Mouse (Mus musculus): ENCODE data around the gene Wdr77. TPM values are rescaled to one million over a fixed set of nuclear protein-coding genes. Genes with fewer than 3 reads are reported as not detected.
"Not testable (repeated sequence)": the region's sequence is repeated elsewhere in the genome, so short reads cannot be mapped to it uniquely, and the experiment has no call there.

Wdr77 gene
- polyA plus RNA-seq (2016; fragmentation: Nextera tagmentation; extraction: Ambion mirVana): 114 and 127 TPM in 2 replicates

DNA sequence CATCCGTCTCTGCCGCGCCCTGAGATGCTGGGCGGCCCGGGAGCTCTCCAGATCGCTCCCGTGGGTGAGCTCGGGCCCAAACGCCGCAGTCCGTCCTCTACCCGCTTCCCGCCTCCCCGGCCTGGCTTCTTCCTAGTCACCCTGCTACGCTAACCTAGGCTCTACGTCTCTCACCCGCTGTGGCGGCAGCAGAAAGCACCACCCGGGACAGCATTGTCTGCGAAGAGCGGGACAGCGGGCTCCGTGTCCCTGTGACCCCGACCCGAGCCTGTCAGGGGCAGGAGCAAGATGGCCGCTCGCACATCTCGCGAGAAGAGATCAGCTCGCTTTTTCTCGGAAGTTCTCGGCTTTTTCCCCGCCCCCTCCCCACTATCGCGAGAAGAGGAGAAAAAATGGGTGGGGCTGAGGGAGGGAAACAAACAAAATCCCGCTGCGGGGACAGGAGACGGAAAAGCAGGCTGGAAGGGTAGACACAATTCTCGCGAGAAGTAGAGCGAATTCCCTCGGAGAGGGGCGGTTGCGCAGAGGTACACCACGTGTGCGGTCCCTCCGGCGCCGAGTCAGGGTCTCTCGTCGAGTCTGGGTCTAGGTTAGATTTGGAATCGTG, at the start of gene Wdr77:
Wdr77 (plus strand) TSS at position 396 of the 607 bp plus-strand sequence.
- Histone ChIP-seq H3K36me3 (peaks cover 27% of the 10 kb centered on the region), H3K4me3 (peak within 1 kb of the TSS; percentile 87), H3K9me3 (no peaks in the 10 kb centered on the region), H3K27ac (peak within 1 kb of the TSS; percentile 74), H3K4me2 (replicated peaks) (peak within 1 kb of the TSS; percentile 91), H3K4me1 (peaks cover 23% of the 10 kb centered on the region), H3K9ac (peak within 1 kb of the TSS; percentile 87), H3K27me3 (no peaks in the 10 kb centered on the region)
- WGBS: under 1% methylated on average over 52 of the region's 52 CpGs
- peak; percentile 97 for ATAC-seq (ENCODE audit: insufficient number of reproducible peaks, insufficient read depth, low FRiP score, low TSS enrichment)

DNA sequence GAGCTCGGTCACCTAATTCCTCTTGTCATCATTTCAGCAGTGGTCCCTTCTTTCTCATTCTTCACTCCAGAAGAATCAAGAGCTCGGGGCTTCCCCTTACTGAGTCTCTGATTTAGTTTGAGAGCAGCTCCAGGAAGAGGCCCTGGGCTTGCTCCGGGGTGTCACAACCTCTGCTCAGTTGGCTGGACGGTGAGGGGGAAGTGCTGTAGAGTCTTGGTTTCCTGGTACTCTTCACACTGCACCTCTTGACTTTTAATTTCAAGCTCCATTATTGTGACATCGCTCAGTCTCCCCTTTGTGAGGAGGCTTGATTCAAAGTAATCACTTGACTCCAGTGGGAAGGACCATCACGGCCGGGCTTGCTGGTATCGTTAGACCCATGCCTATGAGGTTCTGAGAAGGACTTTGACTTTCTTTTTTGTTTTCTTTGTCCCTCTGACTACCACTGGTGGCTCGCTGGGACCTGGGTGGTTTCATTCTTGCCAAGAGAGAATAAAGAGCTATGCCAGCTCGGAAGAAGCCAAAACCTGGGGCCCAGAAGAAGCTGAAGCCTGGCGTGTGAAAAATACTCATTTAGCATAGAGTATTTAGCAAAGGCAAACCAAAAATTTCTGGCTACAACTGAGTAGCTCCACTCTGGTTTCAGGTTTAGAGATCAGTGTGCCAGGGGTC, 48.5 kb upstream of the Wdr77 start:
- Histone ChIP-seq H3K27me3 (no peaks in the 10 kb centered on the region), H3K4me3 (no peak overlapping the region), H3K36me3 (no peaks in the 10 kb centered on the region), H3K4me2 (replicated peaks) (no peak overlapping the region), H3K9ac (no peak overlapping the region), H3K27ac (no peak overlapping the region), H3K4me1 (no peaks in the 10 kb centered on the region), H3K9me3 (no peaks in the 10 kb centered on the region)
- WGBS: 83% methylated on average over 11 of the region's 11 CpGs
- no peak for ATAC-seq (ENCODE audit: insufficient number of reproducible peaks, insufficient read depth, low FRiP score, low TSS enrichment)

DNA sequence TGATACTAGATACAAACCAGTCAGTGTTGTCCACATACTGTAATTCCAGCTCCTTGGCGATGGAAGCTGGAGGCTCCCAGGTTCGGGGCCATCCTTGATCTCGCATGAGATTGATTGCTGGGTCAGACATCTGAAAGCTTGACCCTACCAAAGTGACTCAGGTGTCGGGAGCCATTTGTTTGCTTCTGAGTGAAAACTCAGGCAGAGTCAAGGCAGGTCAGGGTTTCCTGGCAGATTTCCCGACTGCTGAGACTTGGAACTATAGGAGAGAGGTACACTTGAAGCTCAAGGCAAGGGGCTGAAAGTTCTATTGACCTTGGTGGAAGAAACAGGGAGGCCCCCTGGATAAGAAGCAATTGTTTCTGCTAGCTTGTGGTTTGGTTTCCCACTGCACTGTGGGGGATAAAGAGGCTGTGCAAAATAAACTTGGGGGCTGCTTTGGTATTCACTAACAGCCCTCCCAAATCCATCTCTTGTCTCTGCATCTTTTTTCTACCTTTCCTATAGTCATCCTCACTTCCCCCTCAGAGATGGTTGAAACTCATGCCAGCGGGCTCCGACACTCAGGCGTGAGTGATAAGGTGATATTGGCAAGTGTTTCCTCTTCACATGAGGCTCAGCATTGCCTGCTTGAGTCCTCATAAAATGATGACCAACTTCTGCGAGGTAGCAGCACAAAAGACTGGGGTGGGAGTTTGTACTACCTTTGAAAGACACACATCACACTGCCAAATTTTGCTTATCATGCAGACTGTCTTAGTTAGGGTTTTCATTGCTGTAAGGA, 46.9 kb upstream of the Wdr77 start:
- Histone ChIP-seq H3K27ac (no peak overlapping the region), H3K4me3 (no peak overlapping the region), H3K27me3 (no peaks in the 10 kb centered on the region), H3K9ac (no peak overlapping the region), H3K36me3 (no peaks in the 10 kb centered on the region), H3K4me2 (replicated peaks) (no peak overlapping the region), H3K9me3 (no peaks in the 10 kb centered on the region), H3K4me1 (no peaks in the 10 kb centered on the region)
- no peak for ATAC-seq (ENCODE audit: insufficient number of reproducible peaks, insufficient read depth, low FRiP score, low TSS enrichment)
- 80% methylated on average over 9 of the region's 9 CpGs for WGBS

DNA sequence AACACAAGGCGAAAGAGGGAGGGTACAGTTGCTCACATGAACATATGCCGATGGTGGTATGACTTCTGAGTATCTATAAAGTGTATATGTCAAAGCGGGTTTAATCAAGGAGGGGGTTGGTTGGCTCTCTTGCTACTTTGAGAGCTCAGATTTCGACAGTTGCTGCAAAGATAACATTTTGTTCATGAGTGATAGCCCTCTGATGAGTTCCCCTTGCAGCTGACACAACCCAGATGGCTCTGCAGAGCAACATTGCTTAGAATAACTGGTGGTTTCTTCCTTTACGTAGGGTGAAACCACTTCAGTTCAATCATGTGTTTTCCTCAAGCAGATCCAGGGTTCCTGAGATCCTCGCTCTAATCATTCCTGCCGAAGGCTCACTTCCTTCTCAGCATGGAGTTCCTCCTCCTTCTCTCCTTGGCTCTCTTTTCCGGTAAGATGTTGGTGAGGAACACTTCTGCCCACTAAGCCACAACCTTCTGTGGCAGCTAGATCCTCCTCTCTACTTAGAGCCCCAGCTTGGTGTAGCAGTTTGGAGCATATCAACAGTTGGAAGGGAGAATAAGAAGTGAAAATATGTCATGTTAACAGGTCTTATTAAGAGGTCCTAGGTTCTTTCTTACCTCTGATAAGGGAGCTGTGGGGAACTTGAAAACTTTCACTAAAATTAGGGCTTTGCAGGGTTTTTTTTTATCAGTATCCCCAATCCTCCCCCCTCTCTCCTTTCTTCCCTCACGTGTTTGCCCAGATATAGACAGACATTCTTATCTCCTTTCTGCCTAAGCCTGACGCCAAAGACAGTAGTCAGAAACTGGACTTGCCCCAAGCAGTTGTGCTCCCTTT, 45.1 kb upstream of the Wdr77 start:
- WGBS: 67% methylated on average over 10 of the region's 10 CpGs
- Histone ChIP-seq H3K4me2 (replicated peaks) (no peak overlapping the region), H3K36me3 (no peaks in the 10 kb centered on the region), H3K27ac (no peak overlapping the region), H3K27me3 (no peaks in the 10 kb centered on the region), H3K9me3 (no peaks in the 10 kb centered on the region), H3K4me1 (no peaks in the 10 kb centered on the region; the same call in 1 of the 2 replicates), H3K4me3 (no peak overlapping the region), H3K9ac (no peak overlapping the region)
- no peak for ATAC-seq (ENCODE audit: insufficient number of reproducible peaks, insufficient read depth, low FRiP score, low TSS enrichment)

DNA sequence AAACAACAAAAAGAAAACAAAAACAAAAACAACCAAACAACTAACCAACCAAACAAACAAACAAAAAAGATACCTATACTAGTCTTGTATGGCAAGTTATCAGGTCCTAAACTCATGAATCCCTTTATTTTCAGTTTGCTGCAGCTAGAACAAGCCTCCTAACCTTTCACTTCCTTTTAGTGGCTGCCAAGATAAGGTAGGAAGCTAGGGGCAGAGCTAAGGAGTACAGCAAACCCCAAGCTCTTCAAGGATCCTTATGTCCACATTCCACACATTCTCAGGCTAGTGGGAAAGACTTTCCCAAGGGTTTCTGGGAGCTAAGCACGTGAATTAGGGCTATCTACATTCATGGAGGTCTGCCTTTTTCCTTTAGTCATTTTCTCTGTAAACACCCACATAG, 43.9 kb upstream of the Wdr77 start:
- no peak overlapping the region for H3K4me2 ChIP-seq (replicated peaks)
- 44% methylated on average over 1 of the region's 1 CpGs for WGBS

DNA sequence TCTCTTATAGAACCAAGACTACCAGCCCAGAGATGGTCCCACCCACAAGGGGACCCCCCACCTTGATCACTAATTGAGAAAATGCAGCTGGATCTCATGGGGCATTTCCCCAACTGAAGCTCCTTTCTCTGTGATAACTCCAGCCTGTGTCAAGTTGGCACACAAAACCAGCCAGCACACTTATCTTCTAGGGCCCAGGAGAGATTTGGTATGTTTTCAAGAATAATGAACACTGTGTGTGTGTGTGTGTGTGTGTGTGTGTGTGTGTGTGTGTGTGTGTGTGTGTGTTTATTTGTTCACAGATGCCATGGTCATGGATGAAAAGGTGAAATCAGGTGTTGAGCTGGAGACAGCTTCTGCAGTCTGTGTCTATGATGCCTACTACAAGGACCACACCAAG, 42.7 kb upstream of the Wdr77 start:
- not testable (repeated sequence) for H3K4me3 ChIP-seq; H3K4me2 ChIP-seq (replicated peaks); H3K27me3 ChIP-seq; H3K9me3 ChIP-seq; H3K27ac ChIP-seq; H3K36me3 ChIP-seq; ATAC-seq (ENCODE audit: insufficient number of reproducible peaks, insufficient read depth, low FRiP score, low TSS enrichment); H3K4me1 ChIP-seq; H3K9ac ChIP-seq

More for the DNA sequence above, 43.9 kb upstream of the Wdr77 start:
- Histone ChIP-seq H3K4me1 (no peaks in the 10 kb centered on the region; the same call in 1 of the 2 replicates), H3K4me3 (no peak overlapping the region), H3K36me3 (no peaks in the 10 kb centered on the region), H3K9me3 (no peaks in the 10 kb centered on the region), H3K27me3 (no peaks in the 10 kb centered on the region), H3K9ac (no peak overlapping the region), H3K27ac (no peak overlapping the region)
- no peak for ATAC-seq (ENCODE audit: insufficient number of reproducible peaks, insufficient read depth, low FRiP score, low TSS enrichment)

DNA sequence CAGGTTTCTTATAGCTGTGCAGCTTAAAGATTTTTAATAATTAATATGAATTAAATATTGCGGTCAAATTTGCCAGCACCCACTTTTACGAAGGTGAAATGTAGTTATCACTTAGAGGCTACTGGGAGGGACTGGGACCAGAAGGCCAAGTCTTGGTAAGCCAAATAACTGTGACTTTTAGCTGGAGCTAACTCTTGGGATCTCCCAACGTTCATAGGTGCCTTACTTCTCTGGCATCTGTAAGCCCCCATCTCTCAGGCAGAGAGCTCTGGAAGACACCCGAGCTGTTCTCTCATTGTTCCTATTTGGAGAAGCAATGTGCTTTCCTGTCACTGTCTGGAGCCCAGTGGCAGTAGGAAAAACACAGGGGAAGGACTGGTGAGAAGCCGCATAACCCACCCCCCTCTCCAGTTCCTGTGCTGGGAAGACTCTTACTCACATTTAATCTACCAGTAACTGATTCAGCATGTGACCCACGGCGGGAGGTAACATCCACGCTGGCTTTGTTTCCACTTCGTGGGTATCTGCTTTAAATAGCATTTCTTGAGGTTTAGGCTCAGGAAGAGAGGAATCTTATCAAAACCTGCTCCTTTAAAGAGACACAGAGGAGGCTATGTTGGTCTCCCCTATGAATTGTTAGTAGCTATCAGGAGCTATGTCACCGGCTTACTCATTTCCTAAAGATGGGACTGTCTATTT, 41.4 kb upstream of the Wdr77 start:
- ATAC-seq (ENCODE audit: insufficient number of reproducible peaks, insufficient read depth, low FRiP score, low TSS enrichment): no peak
- Histone ChIP-seq H3K9ac (no peak overlapping the region), H3K9me3 (no peaks in the 10 kb centered on the region), H3K27ac (no peak overlapping the region), H3K4me1 (no peaks in the 10 kb centered on the region; the same call in 1 of the 2 replicates), H3K4me2 (replicated peaks) (no peak overlapping the region), H3K27me3 (no peaks in the 10 kb centered on the region), H3K36me3 (no peaks in the 10 kb centered on the region), H3K4me3 (no peak overlapping the region)
- 45% methylated on average over 10 of the region's 10 CpGs for WGBS

DNA sequence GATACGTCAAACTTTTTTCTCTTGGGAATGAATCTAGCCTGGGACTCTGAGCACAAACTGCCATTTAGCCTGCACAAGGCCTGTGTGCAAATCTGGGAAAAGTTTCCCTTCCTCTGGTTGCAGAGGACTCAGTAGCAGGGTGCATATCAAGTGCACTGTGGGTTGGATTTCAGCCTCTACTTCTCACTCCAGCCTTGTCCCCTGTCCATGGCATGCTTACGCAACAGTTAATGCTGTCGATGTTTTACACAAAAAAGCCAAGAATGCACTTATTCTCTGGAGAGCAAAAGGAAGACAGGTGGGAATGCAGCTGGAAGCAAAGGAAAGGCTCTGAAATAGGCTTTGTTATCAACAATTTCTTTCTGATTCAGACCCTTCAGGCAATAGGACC, 40.8 kb upstream of the Wdr77 start:
- ATAC-seq (ENCODE audit: insufficient number of reproducible peaks, insufficient read depth, low FRiP score, low TSS enrichment): no peak
- Histone ChIP-seq H3K27me3 (no peaks in the 10 kb centered on the region), H3K4me2 (replicated peaks) (no peak overlapping the region), H3K36me3 (no peaks in the 10 kb centered on the region), H3K9me3 (no peaks in the 10 kb centered on the region), H3K9ac (no peak overlapping the region), H3K27ac (no peak overlapping the region), H3K4me1 (no peaks in the 10 kb centered on the region; the same call in 1 of the 2 replicates), H3K4me3 (no peak overlapping the region)
- 64% methylated on average over 3 of the region's 3 CpGs for WGBS

DNA sequence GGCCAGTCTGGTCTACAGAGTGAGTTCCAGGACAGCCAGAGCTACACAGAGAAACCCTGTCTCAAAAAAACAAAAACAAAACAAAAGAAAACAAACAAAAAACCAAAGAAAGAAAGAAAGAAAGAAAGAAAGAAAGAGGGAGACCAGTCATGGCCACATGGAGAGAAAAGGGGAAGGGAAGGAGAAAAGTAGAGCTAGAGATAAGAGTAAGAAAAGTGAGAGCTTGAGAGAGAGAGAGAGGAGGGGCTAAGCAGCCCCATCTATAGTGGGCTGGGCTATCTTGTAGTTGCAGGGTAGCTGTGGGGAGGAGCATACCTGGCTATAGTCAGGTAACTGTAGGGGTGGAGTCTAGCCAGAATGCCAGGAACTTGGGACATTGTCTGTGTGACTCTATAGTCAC, 38.4 kb upstream of the Wdr77 start:
- H3K9me3 ChIP-seq; H3K4me2 ChIP-seq (replicated peaks); ATAC-seq (ENCODE audit: insufficient number of reproducible peaks, insufficient read depth, low FRiP score, low TSS enrichment); H3K4me1 ChIP-seq; H3K4me3 ChIP-seq; H3K9ac ChIP-seq; H3K27me3 ChIP-seq; H3K27ac ChIP-seq; H3K36me3 ChIP-seq: not testable (repeated sequence)

DNA sequence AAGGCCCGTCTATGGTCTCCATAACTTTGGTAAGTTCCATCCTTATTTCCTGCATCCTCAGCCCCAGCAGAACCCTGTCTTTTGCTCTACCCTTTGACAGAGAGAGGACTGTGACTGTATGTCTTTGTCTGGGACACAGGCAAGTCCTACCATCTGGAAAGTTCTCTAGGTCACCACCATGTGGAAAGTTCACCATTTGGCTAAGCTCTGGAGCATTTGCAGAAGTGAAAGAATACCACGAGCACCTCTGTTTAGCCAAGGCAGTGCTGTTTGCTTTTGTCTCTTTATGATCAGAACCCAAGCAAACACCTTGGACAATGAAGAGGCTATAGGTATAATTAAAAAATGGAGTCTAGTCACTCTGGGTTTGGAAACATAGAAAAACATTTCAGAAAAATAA, 37.2 kb upstream of the Wdr77 start:
- Histone ChIP-seq H3K4me3 (no peak overlapping the region), H3K9ac (no peak overlapping the region), H3K4me1 (no peaks in the 10 kb centered on the region; the same call in 1 of the 2 replicates), H3K27me3 (no peaks in the 10 kb centered on the region), H3K27ac (no peak overlapping the region), H3K4me2 (replicated peaks) (no peak overlapping the region), H3K9me3 (no peaks in the 10 kb centered on the region), H3K36me3 (no peaks in the 10 kb centered on the region)
- WGBS: 85% methylated on average over 2 of the region's 2 CpGs
- ATAC-seq (ENCODE audit: insufficient number of reproducible peaks, insufficient read depth, low FRiP score, low TSS enrichment): no peak

DNA sequence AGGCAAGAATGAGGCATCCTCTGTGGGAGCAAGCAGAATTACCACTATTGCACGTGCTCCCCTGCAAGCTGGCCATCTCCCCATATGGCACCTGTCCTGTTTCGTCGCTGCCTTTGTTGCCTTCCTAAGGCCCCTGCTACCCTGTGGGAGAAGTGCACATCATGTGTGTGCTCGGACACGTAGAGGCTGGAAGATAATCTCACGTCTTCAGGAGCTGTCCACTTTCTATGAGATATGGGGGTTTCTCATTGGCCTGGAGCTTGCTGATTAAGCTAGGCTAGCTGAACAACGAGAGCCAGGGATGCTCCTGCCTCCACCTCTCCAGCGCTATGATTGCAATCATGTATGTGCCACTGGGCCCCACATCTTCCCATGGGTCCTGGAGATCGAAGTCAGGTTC, 34.6 kb upstream of the Wdr77 start:
- Histone ChIP-seq H3K4me1 (no peaks in the 10 kb centered on the region), H3K36me3 (no peaks in the 10 kb centered on the region), H3K27ac (no peak overlapping the region), H3K9ac (no peak overlapping the region), H3K4me2 (replicated peaks) (no peak overlapping the region), H3K4me3 (no peak overlapping the region), H3K9me3 (no peaks in the 10 kb centered on the region), H3K27me3 (no peaks in the 10 kb centered on the region)
- ATAC-seq (ENCODE audit: insufficient number of reproducible peaks, insufficient read depth, low FRiP score, low TSS enrichment): no peak
- WGBS: 82% methylated on average over 9 of the region's 9 CpGs
